ENCODE assay signal across 12 mouse cellular contexts in genomic region chr8:46799706-46800105, GRCm38 (mm10).
DNase-seq lines count a peak whose midpoint lies in the region; ATAC-seq and TF ChIP-seq lines count a peak whose summit lies in the region.
"Had no signal": no experiment of that assay in that cellular context is flagged by ENCODE, and none has a peak within 500 bp of the region (broad histone marks: within the 10 kb centered on the region; RNA-seq: fewer than 3 reads in every experiment).

No protein-coding gene starts in this region.

- 4% methylated on average over 2 of the region's 2 CpGs for WGBS in large intestine, adult 2 months
- WGBS in stomach, postnatal 0 days, result 17% methylated on average over 2 of the region's 2 CpGs

- no peak for TF ChIP-seq CTCF in stomach, postnatal 0 days (IDR thresholded peaks at IDR 0.05; ENCODE audit: low read depth)

- ATAC-seq in stomach, postnatal 0 days (ENCODE audit: low FRiP score, low TSS enrichment), result peak; percentile 88

- H3K36me3 ChIP-seq in stomach, postnatal 0 days (ENCODE audit: control insufficient read depth, insufficient read depth, low read length), result no peaks in the 10 kb centered on the region

- peak; percentile 47 for TF ChIP-seq EP300 in stomach, postnatal 0 days (optimal IDR thresholded peaks at IDR 0.05)

- peaks cover 5% of the 10 kb centered on the region; the same call in 1 of the 2 replicates for H3K4me1 ChIP-seq in stomach, postnatal 0 days (replicated peaks; ENCODE audit: control insufficient read depth, insufficient read depth)
- H3K4me1 ChIP-seq: hindbrain, embryonic 13.5 days had no signal

- H3K4me2 ChIP-seq in stomach, postnatal 0 days (replicated peaks; ENCODE audit: low read depth), result no peak overlapping the region
- H3K4me2 ChIP-seq: embryonic facial prominence, embryonic 15.5 days; hindbrain, embryonic 13.5 days had no signal

- peak; percentile 61 for DNase-seq in adrenal gland, adult 2 months
- DNase-seq in adrenal gland, postnatal 25 days, result no peak
- DNase-seq in urinary bladder, postnatal 25 days (ENCODE audit: low spot score), result peak; percentile 36
- DNase-seq in urinary bladder, postnatal 10 days (ENCODE audit: low spot score), result no peak
- DNase-seq in large intestine, adult 2 months (ENCODE audit: low read depth, low spot score), result peak; percentile 89
- DNase-seq in stomach, postnatal 0 days (ENCODE audit: low spot score), result peak; percentile 59
- no peak for DNase-seq in left cerebral cortex, adult 11 months (ENCODE audit: low spot score)
- DNase-seq in cerebellum, postnatal 36 days, result no peak
- DNase-seq: cerebellum, adult 11-12 months; liver had no signal

- H3K4me3 ChIP-seq in stomach, postnatal 0 days (ENCODE audit: low read depth, low read length), result no peak overlapping the region
- H3K4me3 ChIP-seq: embryonic facial prominence, embryonic 15.5 days; hindbrain, embryonic 13.5 days had no signal

- H3K27me3 ChIP-seq in stomach, postnatal 0 days (ENCODE audit: control insufficient read depth, insufficient read depth, low read length), result no peaks in the 10 kb centered on the region
- H3K27me3 ChIP-seq: embryonic facial prominence, embryonic 15.5 days; hindbrain, embryonic 13.5 days had no signal

- no peaks in the 10 kb centered on the region for H3K9me3 ChIP-seq in stomach, postnatal 0 days (ENCODE audit: control insufficient read depth, low read length)
- H3K9me3 ChIP-seq: embryonic facial prominence, embryonic 15.5 days; hindbrain, embryonic 13.5 days had no signal

- no peak overlapping the region for H3K9ac ChIP-seq in stomach, postnatal 0 days (ENCODE audit: low read length)
- H3K9ac ChIP-seq: embryonic facial prominence, embryonic 15.5 days; hindbrain, embryonic 13.5 days had no signal

- no peak overlapping the region for H3K27ac ChIP-seq in stomach, postnatal 0 days (replicated peaks)
- H3K27ac ChIP-seq: embryonic facial prominence, embryonic 15.5 days; hindbrain, embryonic 13.5 days had no signal

Comparison
In these comparisons a context has a peak if more than half of its experiments do, and no peak if none do; other contexts are left out.
1. DNase-seq: peak in adrenal gland, adult 2 months (single experiment), urinary bladder, postnatal 25 days (single experiment), large intestine, adult 2 months (single experiment) and stomach, postnatal 0 days (single experiment); none in adrenal gland, postnatal 25 days (single experiment), urinary bladder, postnatal 10 days (single experiment), left cerebral cortex, adult 11 months (single experiment) and cerebellum, postnatal 36 days (0 of 2).